Mouse (Mus musculus) bone marrow, adult 2 months (tissue): ENCODE measurements around the gene Adgrl1.

Experiments
- CTCF ChIP-seq: fragments of 200-500 bp; IDR thresholded peaks from 2 replicates; pipeline ENCODE4 v1.5.1; 2011; ENCODE audit warnings: low read length, control low read depth; ENCODE audit not compliant: control insufficient read depth, insufficient read depth
- POLR2A ChIP-seq: fragments of 200-500 bp; IDR thresholded peaks from 2 replicates; pipeline ENCODE4 v1.6.1; 2011; ENCODE audit warnings: low read depth, mild to moderate bottlenecking, control low read depth, low read length, borderline replicate concordance; ENCODE audit not compliant: control insufficient read depth

DNA sequence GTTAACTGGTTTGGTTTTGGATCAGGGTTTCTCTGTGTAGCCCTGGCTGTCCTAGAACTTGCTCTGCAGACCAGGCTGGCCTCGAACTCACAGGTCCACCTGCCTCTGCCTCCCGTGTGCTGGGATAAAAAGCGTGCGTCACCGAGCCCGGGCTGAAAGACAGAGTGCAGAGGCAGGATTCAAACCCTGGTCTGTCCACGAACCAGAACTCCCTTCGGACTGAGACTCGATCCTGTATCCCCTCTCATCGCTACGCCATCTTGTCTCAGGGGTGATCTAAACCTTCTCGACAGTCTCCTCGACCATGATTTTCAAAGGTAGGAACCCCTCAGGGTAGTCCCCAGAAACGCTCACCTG, 54.8 kb downstream of the Adgrl1 start:
- TF ChIP-seq POLR2A (no peak), CTCF (no peak)
